Mouse (Mus musculus) splenic B cell, adult 2 months (primary cell): Measurements from ENCODE around the gene Gm49373.
"Not testable (repeated sequence)": the region's sequence is repeated elsewhere in the genome, so short reads cannot be mapped to it uniquely, and the experiment has no call there.

Source experiments
- DNase-seq: peaks from one replicate; pipeline ENCODE4 v3.0.0-alpha.2; 2011; ENCODE audit warnings: low read depth, low spot score
- H3K27me3 ChIP-seq: 2 replicates; pipeline ENCODE4 v1.6.1; 2012; ENCODE audit warnings: mild to moderate bottlenecking, low read length, moderate library complexity, mixed read lengths; ENCODE audit not compliant: control insufficient read depth, poor library complexity, insufficient read depth, severe bottlenecking
- H3K36me3 ChIP-seq: 2 replicates; pipeline ENCODE4 v1.6.1; 2012; ENCODE audit warnings: mild to moderate bottlenecking, low read length, moderate library complexity, mixed read lengths; ENCODE audit not compliant: control insufficient read depth, poor library complexity, insufficient read depth, severe bottlenecking

The Gm49373 gene

GRCm38 (mm10) chr9:21091707-21092320 is 18.9 kb upstream of the Gm49373 start, which contains the start of the genes Gm38431 and Raver1:
Gm38431 (minus strand) TSS chr9:21091997.
Raver1 (minus strand) TSS chr9:21092008.
- Histone ChIP-seq H3K27me3 (no peaks in the 10 kb centered on the region), H3K36me3 (peaks cover 2% of the 10 kb centered on the region; the same call in 1 of the 2 replicates)
- peak; percentile 98 for DNase-seq

DNA sequence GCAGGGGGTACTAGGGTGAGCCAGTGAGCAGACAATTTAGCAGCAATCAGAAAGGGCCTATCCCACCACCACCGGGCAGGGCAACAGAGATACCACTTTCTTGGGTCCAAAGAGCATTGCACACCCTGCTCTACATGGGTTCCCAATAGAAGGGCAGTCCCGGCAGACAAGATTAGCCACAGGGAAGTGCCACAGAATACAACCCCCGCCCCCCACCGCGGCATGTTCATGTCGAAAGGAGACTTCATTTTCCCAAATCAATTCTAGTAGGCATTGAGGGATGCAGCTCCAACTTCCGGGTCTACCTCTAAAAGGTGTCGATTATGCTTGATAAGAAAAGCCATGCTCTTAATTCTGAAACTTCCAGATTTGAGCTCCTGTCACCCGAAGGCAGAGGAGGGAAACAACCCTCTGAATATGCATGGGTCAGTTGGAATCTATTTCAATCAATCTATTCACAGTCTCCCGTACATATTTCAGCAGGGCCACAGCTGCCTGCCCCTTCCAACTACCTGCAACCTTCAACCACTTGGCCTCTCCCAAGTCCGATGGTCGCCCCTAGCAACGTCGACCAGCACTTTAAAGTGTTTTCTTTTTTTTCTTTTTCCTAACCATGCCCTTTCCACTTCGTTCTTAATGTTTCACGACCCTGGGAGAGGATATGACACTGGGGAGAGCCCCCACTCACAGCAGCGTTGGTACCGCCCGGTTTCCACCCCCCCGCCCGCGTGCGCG is 18.2 kb upstream of the Gm49373 start:
- no peaks in the 10 kb centered on the region for H3K27me3 ChIP-seq
- DNase-seq: peak; percentile 13
- H3K36me3 ChIP-seq: peaks cover 2% of the 10 kb centered on the region; the same call in 1 of the 2 replicates

GRCm38 (mm10) chr9:21090537-21090936 is 17.6 kb upstream of the Gm49373 start:
- no peaks in the 10 kb centered on the region for H3K27me3 ChIP-seq
- H3K36me3 ChIP-seq: peaks cover 2% of the 10 kb centered on the region; the same call in 1 of the 2 replicates
- DNase-seq: no peak

DNA sequence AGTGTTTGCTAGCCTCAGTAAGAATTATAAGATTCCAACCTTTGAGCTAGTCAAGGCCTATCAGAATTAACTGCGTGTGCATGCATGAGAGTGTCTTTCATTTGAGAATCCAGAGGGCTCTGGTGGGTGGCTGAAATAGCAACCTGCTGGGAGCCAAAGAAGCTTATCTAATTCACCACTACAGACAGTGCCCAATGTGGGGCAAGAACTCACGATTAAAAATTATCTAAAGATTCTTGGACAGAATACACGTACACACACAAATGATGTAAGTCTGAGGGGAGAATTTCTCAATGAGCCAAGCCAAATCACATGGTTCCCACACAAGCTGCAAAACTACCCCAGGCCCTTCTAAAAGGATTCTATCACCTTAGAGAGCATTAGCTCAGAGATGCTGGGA is 10.4 kb upstream of the Gm49373 start:
- H3K36me3 ChIP-seq: peaks cover 18% of the 10 kb centered on the region
- DNase-seq: no peak
- no peaks in the 10 kb centered on the region for H3K27me3 ChIP-seq

- no peak for DNase-seq
- no peaks in the 10 kb centered on the region for H3K27me3 ChIP-seq
- H3K36me3 ChIP-seq: peaks cover 18% of the 10 kb centered on the region
Measured at GRCm38 (mm10) chr9:21081127-21081526, 8.2 kb upstream of the Gm49373 start.

- Histone ChIP-seq H3K36me3 (peaks cover 11% of the 10 kb centered on the region), H3K27me3 (no peaks in the 10 kb centered on the region)
- no peak for DNase-seq
Measured at GRCm38 (mm10) chr9:21075625-21076024, 2.7 kb upstream of the Gm49373 start.

GRCm38 (mm10) chr9:21074173-21074572 is 1.3 kb upstream of the Gm49373 start:
- Histone ChIP-seq H3K36me3 (peaks cover 2% of the 10 kb centered on the region), H3K27me3 (no peaks in the 10 kb centered on the region)
- DNase-seq: no peak

DNA sequence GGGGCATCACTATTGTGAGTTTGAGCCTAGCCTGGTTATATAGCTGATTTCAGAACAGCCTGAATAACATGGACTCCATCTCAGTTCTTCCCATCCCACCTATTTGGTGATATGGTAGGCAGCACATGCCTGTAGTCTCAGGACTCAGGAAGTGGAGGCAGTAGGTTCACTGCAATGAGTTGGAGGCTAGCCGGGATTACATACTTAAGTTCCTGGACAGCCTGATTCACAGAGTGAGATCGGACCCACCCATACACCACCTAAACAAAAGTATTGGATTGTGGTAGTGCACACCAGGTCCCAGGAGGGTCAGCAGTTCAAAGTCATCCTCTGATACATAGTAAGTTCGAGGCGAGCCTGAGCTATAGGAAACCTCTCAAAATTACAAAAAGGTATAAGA is 255 bp downstream of the Gm49373 start:
- H3K27me3 ChIP-seq: no peaks in the 10 kb centered on the region
- peaks cover 2% of the 10 kb centered on the region; the same call in 1 of the 2 replicates for H3K36me3 ChIP-seq
- DNase-seq: no peak

GRCm38 (mm10) chr9:21067006-21067684 is 5.8 kb downstream of the Gm49373 start, which contains the start of gene Zglp1:
Zglp1 (minus strand) TSS chr9:21067093.
- no peak for DNase-seq
- H3K27me3 ChIP-seq: no peaks in the 10 kb centered on the region
- peaks cover 10% of the 10 kb centered on the region; the same call in 1 of the 2 replicates for H3K36me3 ChIP-seq

DNA sequence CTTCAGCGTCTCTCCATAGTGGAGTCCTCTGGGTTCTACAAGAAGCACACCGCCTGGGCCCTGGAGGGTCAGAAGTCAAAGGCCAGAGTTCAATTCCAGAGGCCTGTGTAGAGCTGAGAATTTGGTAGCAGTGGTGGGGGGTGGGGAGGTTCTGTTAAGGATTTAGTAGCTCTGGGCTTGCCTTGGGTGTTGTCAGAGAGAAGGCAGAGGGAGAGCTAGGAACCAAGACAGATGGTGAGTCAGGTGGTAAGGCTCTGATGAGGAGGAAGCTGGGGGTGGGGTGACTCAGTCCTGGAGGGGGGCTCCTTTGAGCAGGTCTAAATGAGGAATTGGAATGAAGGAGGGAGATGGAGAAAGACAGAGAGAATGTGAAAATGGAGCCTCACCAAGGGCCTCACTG is 10.0 kb downstream of the Gm49373 start:
- H3K36me3 ChIP-seq: peaks cover 10% of the 10 kb centered on the region; the same call in 1 of the 2 replicates
- no peaks in the 10 kb centered on the region for H3K27me3 ChIP-seq
- DNase-seq: no peak

DNA sequence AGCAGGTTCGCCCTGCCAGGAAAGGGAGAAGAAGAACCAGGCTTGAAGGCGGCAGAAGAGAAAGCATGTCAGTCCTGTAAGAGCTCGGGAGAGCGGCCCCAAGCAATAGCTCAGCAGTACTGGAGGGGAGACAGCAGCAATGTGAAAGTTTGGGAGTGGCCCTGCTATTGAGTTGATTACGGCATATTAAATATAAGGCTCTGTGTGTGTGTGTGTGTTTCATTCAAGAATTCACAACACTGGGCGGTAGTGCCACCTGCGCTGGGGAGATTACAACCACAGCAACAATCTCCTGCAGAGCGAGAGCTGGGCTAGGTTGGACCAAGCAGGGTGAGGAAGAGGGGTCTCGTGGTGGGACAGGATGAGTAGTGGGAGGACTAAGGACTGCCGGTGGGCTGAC is 21.3 kb downstream of the Gm49373 start:
- DNase-seq: no peak

GRCm38 (mm10) chr9:21045235-21045634 is 27.7 kb downstream of the Gm49373 start:
- H3K27me3 ChIP-seq: no peaks in the 10 kb centered on the region
- no peaks in the 10 kb centered on the region for H3K36me3 ChIP-seq
- no peak for DNase-seq

More for the DNA sequence above, 21.3 kb downstream of the Gm49373 start:
- H3K36me3 ChIP-seq: no peaks in the 10 kb centered on the region
- no peaks in the 10 kb centered on the region for H3K27me3 ChIP-seq

DNA sequence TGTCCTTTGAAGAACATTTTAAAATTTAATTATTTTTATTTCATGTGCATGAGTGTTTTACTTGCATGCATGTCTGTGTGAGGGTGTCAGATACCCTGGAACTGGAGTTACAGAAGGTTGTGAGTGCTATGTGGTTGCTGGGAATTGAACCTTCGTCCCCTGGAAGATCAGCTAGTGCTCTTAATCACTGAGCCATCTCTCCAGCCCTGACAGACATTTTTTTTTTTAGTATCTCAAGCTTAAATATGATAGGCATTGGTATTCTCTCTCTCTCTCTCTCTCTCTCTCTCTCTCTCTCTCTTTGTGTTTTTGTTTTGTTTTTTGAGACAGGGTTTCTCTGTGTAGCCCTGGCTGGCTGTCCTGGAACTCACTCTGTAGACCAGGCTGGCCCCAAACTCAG is 28.1 kb downstream of the Gm49373 start:
- H3K27me3 ChIP-seq, H3K36me3 ChIP-seq, DNase-seq: not testable (repeated sequence)

DNA sequence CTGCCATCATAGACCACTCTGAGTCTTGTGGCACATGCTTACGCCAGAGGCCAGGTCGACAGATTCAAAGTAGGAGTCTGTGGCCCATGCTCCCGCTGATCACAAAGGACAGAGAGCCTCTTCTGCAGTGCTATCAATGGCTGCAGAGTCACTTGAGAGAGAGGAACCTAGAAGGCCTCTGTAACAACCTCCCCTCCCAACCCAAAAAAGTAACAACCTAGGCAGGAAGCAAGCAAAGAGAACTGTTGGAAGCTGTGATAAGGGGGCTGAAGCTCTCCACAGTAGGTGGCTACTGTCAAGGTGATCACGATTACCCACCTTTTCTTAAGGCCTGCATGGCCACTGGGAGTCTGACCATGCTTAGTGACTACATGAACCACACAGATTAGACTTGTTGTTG is 29.3 kb downstream of the Gm49373 start:
- no peaks in the 10 kb centered on the region for H3K27me3 ChIP-seq
- no peaks in the 10 kb centered on the region for H3K36me3 ChIP-seq
- no peak for DNase-seq

DNA sequence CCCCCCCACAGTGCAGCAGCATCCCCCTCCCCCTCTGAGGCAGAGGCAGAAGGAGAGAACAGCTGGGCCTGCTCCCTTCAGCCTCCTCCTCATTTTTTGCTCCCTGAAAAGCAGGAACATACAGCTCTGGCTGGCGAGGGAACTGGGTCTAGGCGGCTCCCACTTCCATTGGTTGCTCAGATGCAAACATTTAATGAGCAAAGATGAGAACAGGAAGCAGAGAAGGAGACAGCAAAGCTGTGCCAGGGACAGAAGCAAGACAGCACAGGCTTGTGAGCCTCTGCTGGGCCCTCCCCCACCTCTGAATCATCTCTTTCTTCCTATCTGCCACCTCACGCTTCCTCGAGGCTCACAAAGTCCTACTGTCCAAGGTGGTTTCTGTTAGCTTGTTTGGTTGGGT is 31.6 kb downstream of the Gm49373 start:
- no peak for DNase-seq
- Histone ChIP-seq H3K36me3 (no peaks in the 10 kb centered on the region; the same call in 1 of the 2 replicates), H3K27me3 (no peaks in the 10 kb centered on the region)
